Mouse (Mus musculus) olfactory bulb, adult 2 months (tissue): ENCODE data around the gene Gmds. TPM values are rescaled to one million over a fixed set of nuclear protein-coding genes. Genes with fewer than 3 reads are reported as not detected.

ENCODE experiments used
- H3K27ac ChIP-seq: fragments of 200-500 bp; 2 replicates; pipeline ENCODE4 v1.5.1; 2012; ENCODE audit warnings: low read depth, low read length; ENCODE audit not compliant: insufficient read depth
- H3K4me1 ChIP-seq: fragments of 200-500 bp; 2 replicates; pipeline ENCODE4 v1.6.1; 2012; ENCODE audit warnings: low read length; ENCODE audit not compliant: control insufficient read depth, insufficient read depth
- H3K4me3 ChIP-seq: fragments of 200-500 bp; 2 replicates; pipeline ENCODE4 v1.5.1; 2012; ENCODE audit warnings: mild to moderate bottlenecking, low read depth, low read length, moderate library complexity; ENCODE audit not compliant: insufficient read depth
- CTCF ChIP-seq: fragments of 200-500 bp; IDR thresholded peaks from 2 replicates; pipeline ENCODE4 v1.5.1; 2012; ENCODE audit warnings: low read depth, mild to moderate bottlenecking, low read length, moderate library complexity; ENCODE audit not compliant: insufficient read depth
- POLR2A ChIP-seq: fragments of 200-500 bp; IDR thresholded peaks from 2 replicates; pipeline ENCODE4 v1.6.1; 2012; ENCODE audit warnings: mild to moderate bottlenecking, low read depth, low read length, moderate library complexity; ENCODE audit not compliant: insufficient read depth
- WGBS: fragments of 180-500 bp; shearing (Covaris S2); methylation state at CpG from one replicate; pipeline ENCODE4 v1.1.7; 2018; 5-methylcytosine and 5-hydroxymethylcytosine counted together
- polyA plus RNA-seq: library from polyadenylated mRNA; stranded (reverse); fragments of >200 nt; gene quantifications from 2 replicates; pipeline ENCODE4 v1.2.4, GENCODE M21; 2012; ENCODE audit warnings: low replicate concordance; ENCODE audit not compliant: missing spikeins, insufficient read depth, insufficient read length

Gene Gmds
- polyA plus RNA-seq, 1 experiment, result not detected

- WGBS, result 59% methylated on average over 13 of the region's 13 CpGs
These were observed 379.9 kb downstream of the Gmds start for GRCm38 (mm10) chr13:31958346-31959335.

GRCm38 (mm10) chr13:31956584-31956983 lies 382.0 kb downstream of the Gmds start:
- WGBS, result 84% methylated on average over 6 of the region's 6 CpGs
- Histone ChIP-seq H3K4me1 (no peaks in the 10 kb centered on the region; the same call in 1 of the 2 replicates), H3K27ac (no peak overlapping the region), H3K4me3 (no peak overlapping the region)
- TF ChIP-seq POLR2A, result no peak
- TF ChIP-seq CTCF, result no peak

More at GRCm38 (mm10) chr13:31958346-31959335, 379.9 kb downstream of the Gmds start:
- 0 out of 2 replicates have a peak overlapping the region, but pooled peaks have one; percentile 13 for H3K27ac ChIP-seq
- no peaks in the 10 kb centered on the region; the same call in 1 of the 2 replicates for H3K4me1 ChIP-seq
- TF ChIP-seq CTCF (no peak), POLR2A (no peak)
- H3K4me3 ChIP-seq, result no peak overlapping the region

- no peaks in the 10 kb centered on the region; the same call in 1 of the 2 replicates for H3K4me1 ChIP-seq
- H3K4me3 ChIP-seq, result no peak overlapping the region
- WGBS, result 94% methylated on average over 4 of the region's 4 CpGs
- no peak overlapping the region for H3K27ac ChIP-seq
- TF ChIP-seq CTCF (no peak), POLR2A (no peak)
These were observed 382.4 kb downstream of the Gmds start for GRCm38 (mm10) chr13:31956112-31956511.

GRCm38 (mm10) chr13:31955171-31955570 lies 383.4 kb downstream of the Gmds start:
- Histone ChIP-seq H3K4me3 (no peak overlapping the region), H3K27ac (no peak overlapping the region), H3K4me1 (no peaks in the 10 kb centered on the region; the same call in 1 of the 2 replicates)
- WGBS, result 47% methylated on average over 7 of the region's 7 CpGs
- TF ChIP-seq POLR2A, result no peak
- TF ChIP-seq CTCF, result no peak

- H3K27ac ChIP-seq, result no peak overlapping the region
- TF ChIP-seq POLR2A, result no peak
- no peak for TF ChIP-seq CTCF
- 88% methylated on average over 3 of the region's 3 CpGs for WGBS
These were observed 393.8 kb downstream of the Gmds start for GRCm38 (mm10) chr13:31944676-31945210.

GRCm38 (mm10) chr13:31943482-31944275 lies 394.9 kb downstream of the Gmds start:
- Histone ChIP-seq H3K4me3 (no peak overlapping the region), H3K27ac (no peak overlapping the region), H3K4me1 (no peaks in the 10 kb centered on the region)
- TF ChIP-seq POLR2A, result no peak
- no peak for TF ChIP-seq CTCF
- 59% methylated on average over 7 of the region's 7 CpGs for WGBS

More at GRCm38 (mm10) chr13:31944676-31945210, 393.8 kb downstream of the Gmds start:
- Histone ChIP-seq H3K4me3 (no peak overlapping the region), H3K4me1 (no peaks in the 10 kb centered on the region)

- 88% methylated on average over 1 of the region's 1 CpGs for WGBS
- no peak overlapping the region for H3K27ac ChIP-seq
- TF ChIP-seq CTCF (no peak), POLR2A (no peak)
- no peak overlapping the region for H3K4me3 ChIP-seq
- no peaks in the 10 kb centered on the region for H3K4me1 ChIP-seq
These were observed 409.2 kb downstream of the Gmds start for GRCm38 (mm10) chr13:31929299-31929698.

GRCm38 (mm10) chr13:31926599-31926998 lies 411.9 kb downstream of the Gmds start:
- TF ChIP-seq POLR2A, result no peak
- no peak for TF ChIP-seq CTCF
- no peak overlapping the region for H3K27ac ChIP-seq
- no peak overlapping the region for H3K4me3 ChIP-seq
- WGBS, result 72% methylated on average over 5 of the region's 5 CpGs
- no peaks in the 10 kb centered on the region for H3K4me1 ChIP-seq
